Mouse (Mus musculus) megakaryocyte, embryonic 14.5 days (primary cell): Measurements from ENCODE around the gene B3gnt2. TPM values are rescaled to one million over a fixed set of nuclear protein-coding genes. Genes with fewer than 3 reads are reported as not detected.

Source experiments
- H3K27me3 ChIP-seq: replicated peaks from 2 replicates; pipeline ENCODE3; 2012; ENCODE audit warnings: inconsistent platforms
- H3K36me3 ChIP-seq: replicated peaks from 2 replicates; pipeline ENCODE3; 2012; ENCODE audit warnings: low read length, inconsistent platforms, mixed read lengths
- H3K4me1 ChIP-seq: 2 replicates; pipeline ENCODE4 v1.6.1; 2012; ENCODE audit warnings: inconsistent platforms
- H3K4me3 ChIP-seq: replicated peaks from 2 replicates; pipeline ENCODE3; 2012; ENCODE audit warnings: moderate library complexity, mild to moderate bottlenecking, inconsistent platforms
- H3K9me3 ChIP-seq: 2 replicates; pipeline ENCODE4 v1.6.1; 2012; ENCODE audit warnings: inconsistent platforms
- FLI1 ChIP-seq: IDR thresholded peaks from 2 replicates; pipeline ENCODE4 v1.6.1; 2012; ENCODE audit warnings: low read length, inconsistent platforms, mixed read lengths
- GATA1 ChIP-seq: IDR thresholded peaks from 3 replicates; pipeline ENCODE4 v1.6.1; 2012; ENCODE audit warnings: mixed read lengths, low read length, inconsistent platforms, borderline replicate concordance
- polyA plus RNA-seq: library from polyadenylated mRNA; stranded (reverse); fragments of >175 nt; gene quantifications from 2 replicates; pipeline ENCODE4 v1.2.3, GENCODE M21; 2012; ENCODE audit warnings: low replicate concordance; ENCODE audit not compliant: insufficient read depth

B3gnt2 gene
- polyA plus RNA-seq, 1 experiment, result 6.1 TPM

DNA sequence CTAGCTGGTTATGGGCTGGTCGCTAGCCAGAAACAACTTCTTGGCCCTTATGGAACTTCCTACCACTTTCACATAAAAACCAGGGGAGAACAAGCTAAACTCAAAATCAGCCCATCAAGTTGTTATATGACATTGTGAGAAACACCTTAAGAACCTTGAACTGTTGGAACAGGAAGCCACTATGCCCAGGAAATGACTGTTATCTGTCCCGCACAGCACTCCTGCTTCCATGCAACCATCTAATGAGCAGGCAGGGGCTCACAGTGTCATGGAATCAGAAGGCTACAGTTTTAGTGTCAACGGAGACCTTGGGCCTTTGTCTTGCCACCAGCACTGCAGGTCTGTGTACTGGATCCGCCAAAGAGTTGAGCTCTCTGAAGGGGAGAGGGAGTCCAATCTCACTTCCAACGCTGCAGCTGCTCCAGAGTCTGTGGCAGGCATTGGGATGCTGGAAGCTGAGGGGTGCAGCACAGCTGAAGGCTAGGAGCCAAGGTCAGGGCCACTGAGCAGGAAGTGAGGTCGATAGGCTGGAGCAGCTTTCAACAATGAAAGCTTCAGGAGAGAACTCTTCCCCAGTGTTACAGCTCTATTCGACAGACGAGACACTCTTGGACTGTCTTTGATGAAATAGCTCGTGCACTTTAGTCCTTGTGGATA, 36.6 kb downstream of the B3gnt2 start:
- Histone ChIP-seq H3K4me3 (peak overlapping the region; percentile 31), H3K36me3 (peaks cover 37% of the 10 kb centered on the region), H3K4me1 (peaks cover 87% of the 10 kb centered on the region), H3K27me3 (no peaks in the 10 kb centered on the region), H3K9me3 (no peaks in the 10 kb centered on the region)
- TF ChIP-seq FLI1, result no peak

DNA sequence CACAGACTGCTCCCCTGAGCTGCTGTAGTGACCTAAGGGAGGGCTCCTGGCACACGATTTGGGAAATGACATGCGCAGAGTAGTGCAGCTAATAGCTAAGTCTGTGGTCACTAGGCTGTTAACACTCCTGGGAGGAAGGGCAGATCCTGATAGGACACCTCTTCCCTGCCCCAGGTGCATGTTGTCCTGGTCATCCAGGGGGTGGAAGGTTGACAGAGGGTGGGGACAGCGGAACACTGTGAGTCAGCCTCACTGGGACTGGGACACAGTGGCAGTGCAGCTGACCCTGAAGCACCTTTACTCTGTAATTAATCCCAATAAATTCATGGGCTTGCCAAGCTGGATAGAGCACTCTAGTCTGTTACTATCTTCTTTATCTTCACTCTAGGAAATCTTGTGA, 39.5 kb downstream of the B3gnt2 start:
- H3K36me3 ChIP-seq, result peaks cover 20% of the 10 kb centered on the region
- no peak for TF ChIP-seq GATA1
- TF ChIP-seq FLI1, result no peak

DNA sequence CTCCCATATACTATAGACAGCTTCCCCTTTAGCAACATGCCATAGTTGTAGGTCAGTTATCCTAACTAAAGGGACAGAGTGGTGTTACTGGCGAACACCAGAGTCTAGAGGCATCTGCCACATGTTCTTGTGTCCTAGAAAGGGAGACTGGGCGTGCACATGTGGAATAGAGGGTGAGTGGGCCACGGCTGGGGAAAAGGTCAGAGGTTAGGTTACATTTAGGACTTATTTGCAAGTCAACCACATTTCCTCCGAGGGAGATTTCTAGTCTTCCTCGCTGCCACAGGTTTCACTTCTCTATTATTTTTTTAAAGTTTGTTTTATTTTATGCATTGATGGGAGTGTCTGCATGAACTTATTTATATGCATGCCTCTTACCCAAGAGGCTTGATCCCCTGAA, 42.4 kb downstream of the B3gnt2 start:
- Histone ChIP-seq H3K9me3 (no peaks in the 10 kb centered on the region), H3K27me3 (no peaks in the 10 kb centered on the region), H3K4me3 (no peak overlapping the region), H3K4me1 (peaks cover 87% of the 10 kb centered on the region), H3K36me3 (peaks cover 11% of the 10 kb centered on the region)
- no peak for TF ChIP-seq FLI1
- TF ChIP-seq GATA1, result no peak

More for the DNA sequence above, 39.5 kb downstream of the B3gnt2 start:
- peak overlapping the region; percentile 28 for H3K4me3 ChIP-seq
- peaks cover 79% of the 10 kb centered on the region for H3K4me1 ChIP-seq
- H3K9me3 ChIP-seq, result no peaks in the 10 kb centered on the region
- no peaks in the 10 kb centered on the region for H3K27me3 ChIP-seq

DNA sequence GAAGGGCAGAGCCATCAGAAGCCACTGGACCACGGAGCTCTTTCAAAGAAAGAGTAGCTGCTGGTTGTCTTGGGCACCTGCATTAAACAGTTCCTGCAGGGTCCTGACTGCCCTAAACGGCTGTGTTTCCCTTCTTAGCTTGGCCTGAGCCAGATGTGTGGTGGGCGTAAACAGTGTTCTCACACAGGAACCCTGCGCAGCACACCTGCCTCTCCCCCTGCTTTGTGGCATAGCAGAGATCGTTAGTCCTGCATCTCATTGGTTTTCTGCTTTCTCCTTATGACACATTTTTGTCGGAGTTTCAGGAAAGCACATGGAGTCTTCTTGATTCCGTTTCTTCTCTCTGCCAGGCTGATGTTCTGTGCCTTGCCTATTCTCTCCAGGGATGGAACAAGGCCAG, 44.9 kb downstream of the B3gnt2 start:
- Histone ChIP-seq H3K9me3 (peaks cover 7% of the 10 kb centered on the region; the same call in 1 of the 2 replicates), H3K36me3 (peaks cover 19% of the 10 kb centered on the region), H3K27me3 (no peaks in the 10 kb centered on the region), H3K4me3 (no peak overlapping the region), H3K4me1 (peaks cover 85% of the 10 kb centered on the region)
- no peak for TF ChIP-seq GATA1
- no peak for TF ChIP-seq FLI1

DNA sequence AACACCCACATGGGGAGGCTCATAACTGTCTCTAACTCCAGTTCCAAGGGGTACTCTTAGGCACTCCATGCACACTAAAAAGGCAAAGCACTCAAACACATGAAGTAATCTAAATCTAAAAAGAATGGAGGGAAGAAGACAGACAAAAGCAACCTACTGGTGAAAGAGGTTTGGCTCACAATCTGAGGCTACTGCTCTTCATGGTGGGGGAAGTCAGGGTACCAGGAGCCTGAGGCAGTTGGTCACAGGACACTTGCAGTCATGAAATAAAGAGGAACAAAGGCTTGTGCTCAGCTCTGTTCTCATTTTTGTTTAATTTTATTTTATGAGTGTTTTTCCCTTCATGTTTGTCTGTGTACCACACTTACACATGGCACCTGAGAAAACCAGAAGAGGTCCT, 45.6 kb downstream of the B3gnt2 start:
- peaks cover 88% of the 10 kb centered on the region for H3K4me1 ChIP-seq
- H3K36me3 ChIP-seq, result peaks cover 19% of the 10 kb centered on the region
- TF ChIP-seq FLI1 (no peak), GATA1 (no peak)

DNA sequence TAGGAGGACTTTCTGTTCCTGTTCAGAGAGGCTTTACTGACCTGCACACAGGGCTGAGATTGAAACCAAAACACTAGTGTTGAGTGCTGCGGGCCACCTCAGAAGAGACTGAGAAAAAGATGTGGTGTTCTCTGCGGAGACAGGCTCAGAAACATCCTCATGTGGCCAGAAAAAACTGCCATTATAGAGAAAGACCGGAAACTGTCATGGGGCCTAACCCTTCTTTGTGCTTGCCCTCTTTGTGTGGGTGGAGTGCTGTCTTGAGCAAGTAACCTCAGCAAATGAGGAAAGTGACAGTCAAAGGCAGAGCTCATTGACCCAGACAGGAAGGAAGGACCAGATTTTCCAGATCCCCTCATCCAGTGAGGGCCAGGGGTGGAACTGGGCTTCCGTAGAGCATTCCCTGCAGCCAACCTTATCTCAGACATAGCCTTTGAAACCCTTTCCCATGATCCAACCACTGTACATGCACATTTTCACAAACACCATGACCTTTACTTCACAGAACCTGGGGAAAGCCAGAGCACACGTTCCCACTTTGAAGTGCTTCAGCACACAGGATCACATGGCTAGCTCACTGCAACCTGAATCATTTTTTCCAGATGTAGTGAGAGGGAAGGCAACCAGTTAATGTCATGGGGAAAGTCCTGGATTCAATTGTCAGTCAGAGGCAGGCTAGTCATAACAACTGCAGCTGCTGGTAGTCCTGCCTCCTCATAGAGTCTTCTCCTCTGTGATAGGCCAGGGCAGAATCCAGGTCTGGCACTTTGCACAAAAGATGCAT, 46.6 kb downstream of the B3gnt2 start:
- Histone ChIP-seq H3K9me3 (peaks cover 7% of the 10 kb centered on the region; the same call in 1 of the 2 replicates), H3K4me1 (peaks cover 88% of the 10 kb centered on the region), H3K27me3 (no peaks in the 10 kb centered on the region), H3K4me3 (peak overlapping the region; percentile 62), H3K36me3 (peaks cover 16% of the 10 kb centered on the region)
- TF ChIP-seq FLI1 (no peak), GATA1 (no peak)

More for the DNA sequence above, 45.6 kb downstream of the B3gnt2 start:
- Histone ChIP-seq H3K27me3 (no peaks in the 10 kb centered on the region), H3K4me3 (no peak overlapping the region), H3K9me3 (peaks cover 7% of the 10 kb centered on the region; the same call in 1 of the 2 replicates)

DNA sequence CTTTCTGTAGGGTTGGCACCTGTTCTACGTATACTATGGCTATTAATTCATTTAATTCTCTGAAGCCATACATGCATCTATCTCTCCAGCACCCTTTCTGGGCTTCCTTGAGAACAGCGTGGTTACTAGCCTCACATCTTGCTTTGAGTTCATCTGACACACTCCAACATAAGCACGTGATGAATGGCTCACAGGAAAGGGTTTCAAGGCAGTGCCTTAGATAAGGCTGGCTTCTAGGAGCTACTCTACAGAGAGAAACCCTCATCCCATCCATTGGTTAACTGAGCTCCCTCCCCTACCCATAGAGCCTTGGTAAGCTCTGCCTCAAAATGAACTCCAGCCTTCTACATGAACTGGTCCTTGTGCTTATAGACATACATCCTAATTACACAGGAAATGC, 47.3 kb downstream of the B3gnt2 start:
- H3K9me3 ChIP-seq, result peaks cover 7% of the 10 kb centered on the region; the same call in 1 of the 2 replicates
- no peaks in the 10 kb centered on the region for H3K27me3 ChIP-seq
- TF ChIP-seq FLI1, result no peak
- TF ChIP-seq GATA1, result peak; percentile 68; the same call in 1 of the 3 replicates
- H3K36me3 ChIP-seq, result peaks cover 14% of the 10 kb centered on the region
- peaks cover 94% of the 10 kb centered on the region for H3K4me1 ChIP-seq
- H3K4me3 ChIP-seq, result peak overlapping the region; percentile 62

DNA sequence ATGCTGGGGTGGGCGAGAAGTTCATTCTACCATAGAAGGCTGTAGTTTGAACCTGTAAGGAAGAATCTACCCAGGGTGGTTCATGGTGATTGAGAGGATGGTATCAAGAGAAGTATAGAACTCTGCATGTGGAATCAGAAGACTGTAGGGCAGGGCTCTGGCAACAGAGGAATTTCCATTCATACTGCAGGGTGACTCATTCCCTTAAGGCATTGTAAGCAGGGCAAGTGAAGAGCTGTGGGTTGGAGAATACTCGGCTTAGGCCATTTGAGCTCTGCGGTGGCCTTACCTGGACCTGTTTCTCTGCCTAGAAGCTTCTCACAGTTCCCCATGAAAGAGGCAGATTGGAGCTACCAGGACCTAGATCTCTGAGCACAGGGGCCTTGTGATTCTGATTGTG, 49.3 kb downstream of the B3gnt2 start:
- Histone ChIP-seq H3K36me3 (peaks cover 14% of the 10 kb centered on the region), H3K9me3 (peaks cover 7% of the 10 kb centered on the region; the same call in 1 of the 2 replicates), H3K4me1 (peaks cover 93% of the 10 kb centered on the region), H3K27me3 (no peaks in the 10 kb centered on the region), H3K4me3 (no peak overlapping the region)
- no peak for TF ChIP-seq GATA1
- no peak for TF ChIP-seq FLI1

DNA sequence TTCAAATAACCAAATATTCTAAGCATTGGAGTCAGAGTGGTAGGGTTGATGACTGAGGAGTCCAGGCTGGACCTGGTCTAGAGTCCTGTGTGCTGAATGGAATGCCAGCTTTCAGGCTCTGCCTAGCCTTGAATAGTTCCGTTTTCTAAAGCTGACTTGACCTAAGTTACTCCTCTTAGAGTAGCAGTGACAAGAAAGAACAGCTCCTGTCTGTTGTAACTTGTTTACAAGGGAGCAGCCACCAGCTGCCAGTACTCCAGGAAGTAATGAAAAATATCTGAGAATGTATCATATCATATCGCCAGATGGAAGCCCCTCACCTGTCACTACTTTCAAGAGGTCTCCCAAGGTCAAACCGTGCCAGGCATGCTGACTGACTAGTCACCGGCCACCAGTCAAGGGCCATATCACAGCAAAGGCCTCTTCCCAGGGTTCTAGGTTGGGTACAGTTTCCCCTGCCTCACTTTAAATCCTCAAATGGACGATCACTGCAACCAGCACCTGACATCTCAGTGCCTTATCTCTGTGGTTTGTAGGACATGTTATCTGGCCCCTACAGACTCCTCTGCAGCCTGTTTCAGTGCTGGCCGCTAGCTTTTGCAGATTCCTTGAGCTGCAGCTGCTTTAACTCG, 51.2 kb downstream of the B3gnt2 start:
- TF ChIP-seq FLI1, result no peak
- TF ChIP-seq GATA1, result no peak
- H3K36me3 ChIP-seq, result peaks cover 26% of the 10 kb centered on the region
- H3K27me3 ChIP-seq, result no peaks in the 10 kb centered on the region
- H3K9me3 ChIP-seq, result peaks cover 15% of the 10 kb centered on the region
- H3K4me1 ChIP-seq, result peaks cover 77% of the 10 kb centered on the region
- H3K4me3 ChIP-seq, result no peak overlapping the region
